Mouse (Mus musculus): ENCODE measurements around the gene Ghr.

- TF ChIP-seq CTCF (IDR thresholded peaks at IDR 0.05; ENCODE audit: extremely low read depth, insufficient read depth, insufficient read length, insufficient replicate concordance) (no peak), POLR2A (IDR thresholded peaks at IDR 0.05; ENCODE audit: low read depth, low read length) (no peak)
Observed at GRCm38 (mm10) chr15:3563929-3564516, 19.3 kb downstream of the Ghr start.
